Comparison of ENCODE assay signal across 18 mouse cellular contexts in genomic region chr8:26791795-26792194, GRCm38 (mm10).
"Had no signal": no experiment of that assay in that cellular context is flagged by ENCODE, and none has a peak within 500 bp of the region (broad histone marks: within the 10 kb centered on the region; RNA-seq: fewer than 3 reads in every experiment).

No protein-coding gene starts in this region.

- H3K36me3 ChIP-seq: liver, embryonic 13.5 days; liver, embryonic 15.5 days; lung, embryonic 15.5 days; midbrain, embryonic 12.5 days; neural tube, embryonic 12.5 days; stomach, embryonic 15.5 days had no signal

- H3K4me1 ChIP-seq: liver, embryonic 13.5 days; liver, embryonic 15.5 days; lung, embryonic 15.5 days; megakaryocyte, embryonic 14.5 days; midbrain, embryonic 12.5 days; neural tube, embryonic 12.5 days; stomach, embryonic 15.5 days had no signal

- H3K4me3 ChIP-seq: liver, embryonic 13.5 days; liver, embryonic 15.5 days; lung, embryonic 15.5 days; megakaryocyte, embryonic 14.5 days; midbrain, embryonic 12.5 days; neural tube, embryonic 12.5 days; stomach, embryonic 15.5 days had no signal

- H3K27me3 ChIP-seq: liver, embryonic 13.5 days; liver, embryonic 15.5 days; megakaryocyte, embryonic 14.5 days; midbrain, embryonic 12.5 days; neural tube, embryonic 12.5 days; stomach, embryonic 15.5 days had no signal

- H3K9ac ChIP-seq: liver, embryonic 13.5 days; liver, embryonic 15.5 days; liver, postnatal 0 days; lung, embryonic 15.5 days; midbrain, embryonic 12.5 days; neural tube, embryonic 12.5 days; stomach, embryonic 15.5 days had no signal

- H3K27ac ChIP-seq: liver, embryonic 13.5 days; liver, embryonic 15.5 days; lung, embryonic 15.5 days; macrophage; midbrain, embryonic 12.5 days; neural tube, embryonic 12.5 days; stomach, embryonic 15.5 days; stomach, postnatal 0 days had no signal

- ATAC-seq: liver, postnatal 0 days; midbrain, embryonic 16.5 days had no signal

- H3K4me2 ChIP-seq: liver, embryonic 11.5 days; liver, embryonic 13.5 days; liver, embryonic 15.5 days; lung, embryonic 15.5 days; midbrain, embryonic 12.5 days; neural tube, embryonic 12.5 days; stomach, embryonic 15.5 days had no signal

- H3K9me3 ChIP-seq: liver, embryonic 13.5 days; liver, embryonic 15.5 days; lung, embryonic 15.5 days; midbrain, embryonic 12.5 days; neural tube, embryonic 12.5 days; stomach, embryonic 15.5 days had no signal

- DNase-seq: liver; liver, embryonic 13.5 days; liver, postnatal 0 days; midbrain, embryonic 14.5 days; right cerebral cortex, postnatal 14 days; thymus, adult 2 months; thymus, postnatal 25 days; thymus, postnatal 4 days had no signal
